Mouse (Mus musculus) bone marrow, adult 2 months (tissue): ENCODE data around the gene Tbca.

ENCODE experiments used
- CTCF ChIP-seq: fragments of 200-500 bp; IDR thresholded peaks from 2 replicates; pipeline ENCODE4 v1.5.1; 2011; ENCODE audit warnings: low read length, control low read depth; ENCODE audit not compliant: control insufficient read depth, insufficient read depth
- POLR2A ChIP-seq: fragments of 200-500 bp; IDR thresholded peaks from 2 replicates; pipeline ENCODE4 v1.6.1; 2011; ENCODE audit warnings: low read depth, mild to moderate bottlenecking, control low read depth, low read length, borderline replicate concordance; ENCODE audit not compliant: control insufficient read depth

DNA sequence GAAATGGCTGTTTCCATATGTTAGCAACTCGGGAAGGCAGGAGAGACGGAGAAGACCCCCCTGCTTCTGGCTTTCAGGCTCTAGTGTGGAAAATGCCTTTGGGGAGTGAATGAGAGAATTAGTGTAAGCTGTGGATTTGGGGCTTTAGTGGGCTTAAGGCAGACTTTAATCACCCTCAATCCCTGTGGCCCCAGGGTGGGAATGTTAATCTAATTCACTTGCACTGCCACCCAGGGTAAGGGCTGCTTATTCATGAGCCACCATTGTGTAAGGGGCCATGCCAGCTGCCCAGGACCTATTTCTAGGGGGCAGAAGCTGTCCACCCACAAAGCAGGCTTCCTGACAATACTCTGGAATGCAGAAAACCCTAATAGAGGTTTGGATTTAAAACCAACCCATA is 78.2 kb downstream of the Tbca start:
- TF ChIP-seq CTCF (no peak), POLR2A (no peak)
